In the genomic region with DNA sequence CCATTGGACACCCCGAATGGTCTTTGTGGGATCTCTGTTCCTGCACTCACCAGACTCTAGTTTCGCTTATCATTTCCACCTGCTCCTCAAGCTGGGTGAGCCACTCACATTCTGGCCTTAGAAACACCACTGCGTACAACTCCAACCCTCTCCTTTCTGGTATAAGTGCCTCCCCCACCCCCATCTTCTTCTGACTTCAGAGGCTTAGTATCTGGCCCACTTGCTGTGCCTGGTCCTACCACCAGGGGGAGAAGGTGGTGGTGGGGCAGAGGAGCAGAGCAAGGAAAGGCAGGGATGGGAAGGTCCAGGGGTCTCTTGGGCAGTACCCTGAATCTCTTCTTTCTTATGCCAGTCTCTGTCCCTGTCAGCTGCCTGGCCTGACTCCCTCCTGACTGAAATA, we compare ENCODE assay signal across 8 mouse cellular contexts. TPM values are rescaled to one million over a fixed set of nuclear protein-coding genes. Genes with fewer than 3 reads are reported as not detected.
DNase-seq lines count a peak whose midpoint lies in the region; ATAC-seq and TF ChIP-seq lines count a peak whose summit lies in the region.

No protein-coding gene starts in this region.

- no peak for TF ChIP-seq POLR2A in CH12.LX (IDR thresholded peaks at IDR 0.05; ENCODE audit: low read depth, low read length)

- no peaks in the 10 kb centered on the region for H3K27me3 ChIP-seq in hindbrain, postnatal 0 days (ENCODE audit: insufficient read depth, low read length)
- no peaks in the 10 kb centered on the region for H3K27me3 ChIP-seq in hindbrain, embryonic 16.5 days (replicated peaks; ENCODE audit: control insufficient read depth, insufficient read depth, low read length)
- H3K27me3 ChIP-seq in CH12.LX (replicated peaks) = peaks cover 5% of the 10 kb centered on the region
- H3K27me3 ChIP-seq in liver, embryonic 12.5 days (replicated peaks) = no peaks in the 10 kb centered on the region

- no peak overlapping the region for H3K27ac ChIP-seq in hindbrain, postnatal 0 days
- H3K27ac ChIP-seq in hindbrain, embryonic 16.5 days (ENCODE audit: low read depth, low read length) = no peak overlapping the region
- H3K27ac ChIP-seq in CH12.LX (ENCODE audit: insufficient read depth, low read depth) = no peak overlapping the region
- H3K27ac ChIP-seq in liver, embryonic 12.5 days = no peak overlapping the region

- no peak overlapping the region for H3K4me2 ChIP-seq in hindbrain, postnatal 0 days (ENCODE audit: low read depth, low read length)
- no peak overlapping the region for H3K4me2 ChIP-seq in hindbrain, embryonic 16.5 days (ENCODE audit: low read length)
- H3K4me2 ChIP-seq in CH12.LX (ENCODE audit: insufficient read depth, low read depth, poor library complexity, severe bottlenecking) = no peak overlapping the region
- no peak overlapping the region for H3K4me2 ChIP-seq in liver, embryonic 12.5 days

- peak; percentile 84 for TF ChIP-seq CTCF in hindbrain, postnatal 0 days (IDR thresholded peaks at IDR 0.05; ENCODE audit: low read depth)
- TF ChIP-seq CTCF in CH12.LX (conservative IDR thresholded peaks at IDR 0.05 in 1 of 2, IDR thresholded peaks at IDR 0.05 in 1 of 2; ENCODE audit: low read depth in 2 of 2, low read length in 2 of 2) = peak; percentile 77 to 80

- ATAC-seq in hindbrain, postnatal 0 days = peak; percentile 39; the same call in 1 of the 2 replicates
- ATAC-seq in hindbrain, embryonic 16.5 days = no peak
- 0 out of 2 replicates have a peak, but pooled peaks have one; percentile 7 for ATAC-seq in liver, embryonic 12.5 days

- H3K4me1 ChIP-seq in hindbrain, postnatal 0 days (ENCODE audit: insufficient read depth, low read length) = 0 out of 2 replicates have a peak, but pooled peaks cover 3% of the 10 kb centered on the region
- peaks cover 3% of the 10 kb centered on the region; the same call in 1 of the 2 replicates for H3K4me1 ChIP-seq in hindbrain, embryonic 16.5 days (ENCODE audit: control insufficient read depth, insufficient read depth, low read depth, low read length)
- H3K4me1 ChIP-seq in CH12.LX (ENCODE audit: control insufficient read depth in 1 of 2, insufficient read depth in 2 of 2) = peaks cover 4 to 14% of the 10 kb centered on the region in 2 experiments; a peak in 3 of 4 replicates
- H3K4me1 ChIP-seq in liver, embryonic 12.5 days = peaks cover 19% of the 10 kb centered on the region

- no peak for TF ChIP-seq EP300 in CH12.LX (IDR thresholded peaks at IDR 0.05; ENCODE audit: low read length)

- peak; percentile 41 for TF ChIP-seq RAD21 in CH12.LX (IDR thresholded peaks at IDR 0.05; ENCODE audit: low read depth, low read length)

- in situ Hi-C loops in CH12.LX (cut with MboI; ENCODE audit: low pct_ligation_motif_present, low pct_unique_long_range_greater_than_20kb, low sequenced_read_pairs) = loop anchor here (25.0 kb wide), 1 partner anchor 380 kb away; the partner anchor contains the start of gene Adamts17

- H3K9ac ChIP-seq in hindbrain, postnatal 0 days (replicated peaks; ENCODE audit: low read length) = no peak overlapping the region
- no peak overlapping the region for H3K9ac ChIP-seq in hindbrain, embryonic 16.5 days (ENCODE audit: low read depth, low read length)
- no peak overlapping the region for H3K9ac ChIP-seq in CH12.LX (ENCODE audit: insufficient read depth, low read depth)
- H3K9ac ChIP-seq in liver, embryonic 12.5 days = no peak overlapping the region

- WGBS in hindbrain, postnatal 0 days = 81% methylated on average over 3 of the region's 3 CpGs
- 66% methylated on average over 3 of the region's 3 CpGs for WGBS in hindbrain, embryonic 16.5 days
- WGBS in liver, embryonic 12.5 days (ENCODE audit: insufficient replicate concordance) = 58% methylated on average over 3 of the region's 3 CpGs

- dilution Hi-C loops in CH12.LX (cut with MboI; ENCODE audit: extremely low pct_ligation_motif_present, extremely low pct_unique_long_range_greater_than_20kb, low sequenced_read_pairs) = no loop called here

- no peaks in the 10 kb centered on the region for H3K36me3 ChIP-seq in hindbrain, postnatal 0 days (ENCODE audit: insufficient read depth, low read length)
- no peaks in the 10 kb centered on the region for H3K36me3 ChIP-seq in hindbrain, embryonic 16.5 days (ENCODE audit: control insufficient read depth, insufficient read depth, low read length)
- H3K36me3 ChIP-seq in CH12.LX (replicated peaks in 1 of 2; ENCODE audit: control insufficient read depth in 1 of 2, insufficient read depth in 1 of 2, low read length in 1 of 2) = no peaks in the 10 kb centered on the region
- H3K36me3 ChIP-seq in liver, embryonic 12.5 days = no peaks in the 10 kb centered on the region

- H3K79me2 ChIP-seq in CH12.LX (replicated peaks; ENCODE audit: control insufficient read depth, extremely low read depth, insufficient read depth, poor library complexity, severe bottlenecking) = no peaks in the 10 kb centered on the region

- no peak overlapping the region for H3K4me3 ChIP-seq in hindbrain, postnatal 0 days (ENCODE audit: low read length)
- H3K4me3 ChIP-seq in hindbrain, embryonic 16.5 days (ENCODE audit: low read length) = no peak overlapping the region
- no peak overlapping the region for H3K4me3 ChIP-seq in CH12.LX (replicated peaks in 1 of 3; ENCODE audit: low read depth in 2 of 3, low read length in 2 of 3, poor library complexity in 1 of 3)
- H3K4me3 ChIP-seq in liver, embryonic 12.5 days = no peak overlapping the region

- no peak for DNase-seq in hindbrain, postnatal 0 days (ENCODE audit: low spot score)
- peak; percentile 61 for DNase-seq in CH12.LX (ENCODE audit: extremely low read depth)
- DNase-seq in adrenal gland, adult 2 months = peak; percentile 73
- DNase-seq in forelimb bud, embryonic 11.5 days (ENCODE audit: low read depth, low spot score) = peak; percentile 48
- DNase-seq in retina, postnatal 7 days (ENCODE audit: low read depth, low spot score) = peak; percentile 43
- DNase-seq in urinary bladder, postnatal 25 days (ENCODE audit: low spot score) = peak; percentile 74

- H3K9me3 ChIP-seq in hindbrain, postnatal 0 days (ENCODE audit: low read length) = no peaks in the 10 kb centered on the region
- H3K9me3 ChIP-seq in hindbrain, embryonic 16.5 days (ENCODE audit: control insufficient read depth, low read length) = no peaks in the 10 kb centered on the region
- no peaks in the 10 kb centered on the region for H3K9me3 ChIP-seq in CH12.LX (replicated peaks; ENCODE audit: low read length)
- no peaks in the 10 kb centered on the region for H3K9me3 ChIP-seq in liver, embryonic 12.5 days (replicated peaks)

TF ChIP-seq in CH12.LX, 34 proteins besides CTCF, POLR2A, EP300 and RAD21:
- TF ChIP-seq PAX5 (IDR thresholded peaks at IDR 0.05; ENCODE audit: low read length) = no peak
- no peak for TF ChIP-seq POLR2AphosphoS2 (IDR thresholded peaks at IDR 0.05; ENCODE audit: low read depth, low read length)
- peak; percentile 90 for TF ChIP-seq SMC3 (IDR thresholded peaks at IDR 0.05; ENCODE audit: low read depth, low read length)
- TF ChIP-seq BHLHE40 (IDR thresholded peaks at IDR 0.05; ENCODE audit: low read depth, low read length) = no peak
- no peak for TF ChIP-seq HCFC1 (IDR thresholded peaks at IDR 0.05; ENCODE audit: low read depth, low read length)
- no peak for TF ChIP-seq MAFK (IDR thresholded peaks at IDR 0.05; ENCODE audit: insufficient replicate concordance, low read length)
- no peak for TF ChIP-seq JUND (conservative IDR thresholded peaks at IDR 0.05; ENCODE audit: low read depth, low read length)
- TF ChIP-seq ZKSCAN1 (IDR thresholded peaks at IDR 0.05; ENCODE audit: borderline replicate concordance, low read depth, low read length) = no peak
- no peak for TF ChIP-seq MAX (IDR thresholded peaks at IDR 0.05; ENCODE audit: low read length)
- TF ChIP-seq ZNF384 (IDR thresholded peaks at IDR 0.05; ENCODE audit: low read depth, low read length) = no peak
- no peak for TF ChIP-seq IRF4 (IDR thresholded peaks at IDR 0.05; ENCODE audit: low read depth, low read length)
- no peak for TF ChIP-seq NELFE (IDR thresholded peaks at IDR 0.05; ENCODE audit: low read depth, low read length)
- TF ChIP-seq CHD2 (IDR thresholded peaks at IDR 0.05; ENCODE audit: low read length) = peak; percentile 51; the same call in 1 of the 2 replicates
- no peak for TF ChIP-seq SIN3A (IDR thresholded peaks at IDR 0.05; ENCODE audit: low read length)
- no peak for TF ChIP-seq MXI1 (IDR thresholded peaks at IDR 0.05; ENCODE audit: low read depth, low read length)
- no peak for TF ChIP-seq ZMIZ1 (IDR thresholded peaks at IDR 0.05; ENCODE audit: low read depth, low read length)
TF ChIP-seq in CH12.LX: peak in this region for 2.

RNA-seq across cellular contexts. Expression of gene Lysmd4, which starts 5.3 kb away (rescaled TPM):
- total RNA-seq in hindbrain, postnatal 0 days (2014; rRNA removed) = 32.2 and 41.9 TPM in 2 replicates
- 39.5 and 44.6 TPM in 2 replicates for polyA plus RNA-seq in hindbrain, postnatal 0 days (2015; fragmentation: Nextera tagmentation; extraction: Ambion mirVana)
- polyA plus RNA-seq in hindbrain, embryonic 16.5 days (2015; fragmentation: Nextera tagmentation; extraction: Ambion mirVana) = 37.5 and 41.2 TPM in 2 replicates
- total RNA-seq in CH12.LX (2012; rRNA removed) (10.6 and 12.0 TPM in 2 replicates), CH12.LX (2014; rRNA removed) (4.4 and 5.0 TPM in 2 replicates)
- 3.0 and 4.0 TPM in 2 replicates for polyA plus RNA-seq in CH12.LX (2012; ENCODE audit: insufficient read length, low read depth)
- total RNA-seq in adrenal gland, adult 2 months (2021) = 1 to 10 TPM; 9.1 to 9.7 TPM
- 6.8 and 8.0 TPM in 2 replicates for polyA plus RNA-seq in adrenal gland, adult 2 months (2012; rRNA removed)
- 3.8 and 4.4 TPM in 2 replicates for polyA plus RNA-seq in liver, embryonic 12.5 days (2016; fragmentation: Nextera tagmentation; extraction: Ambion mirVana)
